Mouse (Mus musculus) ES-Bruce4 (cell line): ENCODE results near the gene Arid1a.
A peak's percentile ranks its signal among the peaks of the same experiment; 100 is the strongest.

ENCODE experiments used
- CTCF ChIP-seq: IDR thresholded peaks from one replicate; pipeline ENCODE4 v1.8.1; 2011; ENCODE audit warnings: low read depth, low read length
- EP300 ChIP-seq: IDR thresholded peaks from 2 replicates; pipeline ENCODE4 v1.6.1; 2011; ENCODE audit warnings: low read depth, low read length; ENCODE audit not compliant: insufficient read depth
- POLR2A ChIP-seq: IDR thresholded peaks from one replicate; pipeline ENCODE4 v1.8.1; 2011; ENCODE audit warnings: low read length; ENCODE audit not compliant: insufficient read depth

DNA sequence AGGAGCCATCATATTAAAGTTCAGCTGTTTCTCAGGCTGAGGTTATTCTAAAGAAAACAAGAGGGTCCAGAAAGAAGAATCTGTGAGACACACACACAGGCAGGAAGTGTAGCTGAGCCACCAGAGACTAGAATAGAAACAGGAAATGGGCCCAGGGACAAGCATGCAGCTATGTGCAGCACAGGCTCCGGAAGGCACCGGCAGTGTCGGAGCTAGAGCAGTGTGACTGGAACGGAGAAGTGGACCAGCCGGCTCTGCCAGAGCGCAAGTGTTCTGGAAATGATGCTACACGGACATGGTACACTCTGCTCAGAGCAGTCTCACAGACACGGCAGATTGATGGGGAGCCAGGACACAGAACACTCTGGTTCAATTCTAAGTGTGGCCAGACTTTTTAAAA, 49.6 kb downstream of the Arid1a start:
- no peak for TF ChIP-seq POLR2A
- TF ChIP-seq CTCF, result no peak
- TF ChIP-seq EP300, result 0 out of 2 replicates have a peak, but pooled peaks have one; percentile 10
